Mouse (Mus musculus) hindbrain, embryonic 12.5 days (tissue): ENCODE data around the gene Cep170b. TPM values are rescaled to one million over a fixed set of nuclear protein-coding genes. Genes with fewer than 3 reads are reported as not detected.

Experiments
- ATAC-seq: fragments of 200-750 bp; cut with Nextera tagmentation; 2 replicates; pipeline ENCODE4 v1.8.0; 2017; ENCODE audit warnings: moderate TSS enrichment; ENCODE audit not compliant: low FRiP score
- H3K27ac ChIP-seq: fragments of 300-500 bp; sonication (generic); 2 replicates; pipeline ENCODE4 v1.5.1; 2016; ENCODE audit warnings: mild to moderate bottlenecking
- H3K27me3 ChIP-seq: fragments of 300-500 bp; sonication (generic); 2 replicates; pipeline ENCODE4 v1.6.1; 2016; ENCODE audit warnings: mild to moderate bottlenecking
- H3K36me3 ChIP-seq: fragments of 300-500 bp; sonication (generic); 2 replicates; pipeline ENCODE4 v1.6.1; 2016; ENCODE audit warnings: mild to moderate bottlenecking
- H3K4me1 ChIP-seq: fragments of 300-500 bp; sonication (generic); 2 replicates; pipeline ENCODE4 v1.6.1; 2016
- H3K4me2 ChIP-seq: fragments of 300-500 bp; sonication (generic); replicated peaks from 2 replicates; pipeline ENCODE4 v1.6.1; 2016; ENCODE audit warnings: mild to moderate bottlenecking
- H3K4me3 ChIP-seq: fragments of 300-500 bp; sonication (generic); 2 replicates; pipeline ENCODE4 v1.5.1; 2016; ENCODE audit warnings: mild to moderate bottlenecking
- H3K9ac ChIP-seq: fragments of 300-500 bp; sonication (generic); 2 replicates; pipeline ENCODE4 v1.6.1; 2016; ENCODE audit warnings: mild to moderate bottlenecking, moderate library complexity
- H3K9me3 ChIP-seq: fragments of 300-500 bp; sonication (generic); replicated peaks from 2 replicates; pipeline ENCODE4 v1.6.1; 2016; ENCODE audit warnings: mild to moderate bottlenecking
- WGBS: fragments of 180-500 bp; shearing (Covaris S2); methylation state at CpG from one replicate; pipeline ENCODE4 v1.1.7; 2016; 5-methylcytosine and 5-hydroxymethylcytosine counted together
- polyA plus RNA-seq: library from polyadenylated mRNA; unstranded; fragments of >200 nt; fragmentation: Nextera tagmentation; extraction: Ambion mirVana; gene quantifications from 2 replicates; pipeline ENCODE4 v1.2.1, GENCODE M21; 2016

Cep170b gene
- polyA plus RNA-seq, 1 experiment from 2014 or later, result 28.5 TPM

GRCm38 (mm10) chr12:112713984-112714383 is 6.3 kb upstream of the Cep170b start:
- Histone ChIP-seq H3K4me2 (no peak overlapping the region), H3K4me3 (no peak overlapping the region), H3K27ac (no peak overlapping the region; the same call in 1 of the 2 replicates), H3K9me3 (no peaks in the 10 kb centered on the region), H3K27me3 (peaks cover 7% of the 10 kb centered on the region), H3K36me3 (no peaks in the 10 kb centered on the region), H3K9ac (no peak overlapping the region), H3K4me1 (no peaks in the 10 kb centered on the region)
- ATAC-seq, result no peak
- WGBS, result 79% methylated on average over 3 of the region's 3 CpGs

- Histone ChIP-seq H3K9me3 (no peaks in the 10 kb centered on the region), H3K4me1 (peaks cover 4% of the 10 kb centered on the region; the same call in 1 of the 2 replicates), H3K27ac (no peak overlapping the region), H3K27me3 (peaks cover 30% of the 10 kb centered on the region), H3K9ac (no peak overlapping the region), H3K4me2 (no peak overlapping the region), H3K36me3 (no peaks in the 10 kb centered on the region), H3K4me3 (no peak overlapping the region)
- WGBS, result 27% methylated on average over 7 of the region's 7 CpGs
- no peak for ATAC-seq
Observed at GRCm38 (mm10) chr12:112717140-112717539, 3.1 kb upstream of the Cep170b start.

- Histone ChIP-seq H3K36me3 (no peaks in the 10 kb centered on the region), H3K4me3 (no peak overlapping the region), H3K27me3 (peaks cover 42% of the 10 kb centered on the region), H3K9me3 (no peaks in the 10 kb centered on the region), H3K4me2 (no peak overlapping the region), H3K9ac (no peak overlapping the region), H3K4me1 (peaks cover 17% of the 10 kb centered on the region), H3K27ac (no peak overlapping the region)
- no peak for ATAC-seq
- 68% methylated on average over 5 of the region's 5 CpGs for WGBS
Observed at GRCm38 (mm10) chr12:112718995-112719394, 1.3 kb upstream of the Cep170b start.

- H3K4me1 ChIP-seq, result peaks cover 23% of the 10 kb centered on the region
- H3K27me3 ChIP-seq, result peaks cover 42% of the 10 kb centered on the region
- WGBS, result 36% methylated on average over 12 of the region's 12 CpGs
- peak overlapping the region; percentile 91; the same call in 1 of the 2 replicates for H3K4me3 ChIP-seq
- no peak for ATAC-seq
- peak overlapping the region; percentile 99 for H3K4me2 ChIP-seq
- H3K36me3 ChIP-seq, result 0 out of 2 replicates have a peak, but pooled peaks cover 4% of the 10 kb centered on the region
- H3K9ac ChIP-seq, result no peak overlapping the region; the same call in 1 of the 2 replicates
- no peaks in the 10 kb centered on the region for H3K9me3 ChIP-seq
- H3K27ac ChIP-seq, result no peak overlapping the region; the same call in 1 of the 2 replicates
Observed at GRCm38 (mm10) chr12:112720890-112721423, 702 bp downstream of the Cep170b start.

- Histone ChIP-seq H3K4me1 (peaks cover 23% of the 10 kb centered on the region), H3K36me3 (0 out of 2 replicates have a peak, but pooled peaks cover 4% of the 10 kb centered on the region), H3K27ac (peak overlapping the region; percentile 24; the same call in 1 of the 2 replicates), H3K27me3 (peaks cover 42% of the 10 kb centered on the region), H3K4me2 (peak overlapping the region; percentile 99), H3K4me3 (peak overlapping the region; percentile 91), H3K9me3 (no peaks in the 10 kb centered on the region), H3K9ac (peak overlapping the region; percentile 95)
- 2% methylated on average over 48 of the region's 69 CpGs for WGBS
- ATAC-seq, result peak; percentile 39
Observed at GRCm38 (mm10) chr12:112721424-112722239, 1.4 kb downstream of the Cep170b start.

GRCm38 (mm10) chr12:112722240-112723027 is 2.2 kb downstream of the Cep170b start:
- Histone ChIP-seq H3K4me1 (peaks cover 24% of the 10 kb centered on the region), H3K27ac (peak overlapping the region; percentile 60), H3K27me3 (peaks cover 42% of the 10 kb centered on the region), H3K36me3 (0 out of 2 replicates have a peak, but pooled peaks cover 4% of the 10 kb centered on the region), H3K9me3 (no peaks in the 10 kb centered on the region), H3K4me3 (peak overlapping the region; percentile 91), H3K9ac (peak overlapping the region; percentile 95), H3K4me2 (peak overlapping the region; percentile 99)
- under 1% methylated on average over 35 of the region's 75 CpGs for WGBS
- ATAC-seq, result peak; percentile 66

GRCm38 (mm10) chr12:112723028-112723330 is 2.7 kb downstream of the Cep170b start:
- WGBS, result 5% methylated on average over 5 of the region's 5 CpGs
- Histone ChIP-seq H3K27ac (peak overlapping the region; percentile 60), H3K4me3 (peak overlapping the region; percentile 91), H3K9ac (peak overlapping the region; percentile 95), H3K4me1 (peaks cover 26% of the 10 kb centered on the region), H3K36me3 (0 out of 2 replicates have a peak, but pooled peaks cover 4% of the 10 kb centered on the region), H3K27me3 (peaks cover 42% of the 10 kb centered on the region), H3K9me3 (no peaks in the 10 kb centered on the region), H3K4me2 (peak overlapping the region; percentile 99)
- peak; percentile 21; the same call in 1 of the 2 replicates for ATAC-seq

- H3K9me3 ChIP-seq, result no peaks in the 10 kb centered on the region
- no peak overlapping the region; the same call in 1 of the 2 replicates for H3K27ac ChIP-seq
- H3K36me3 ChIP-seq, result 0 out of 2 replicates have a peak, but pooled peaks cover 4% of the 10 kb centered on the region
- peak overlapping the region; percentile 91 for H3K4me3 ChIP-seq
- peaks cover 42% of the 10 kb centered on the region for H3K27me3 ChIP-seq
- H3K4me2 ChIP-seq, result peak overlapping the region; percentile 99
- peaks cover 26% of the 10 kb centered on the region for H3K4me1 ChIP-seq
- H3K9ac ChIP-seq, result peak overlapping the region; percentile 95
- no peak for ATAC-seq
- WGBS, result 91% methylated on average over 6 of the region's 6 CpGs
Observed at GRCm38 (mm10) chr12:112723445-112723844, 3.2 kb downstream of the Cep170b start.

GRCm38 (mm10) chr12:112724077-112724805 is 4.0 kb downstream of the Cep170b start:
- no peak overlapping the region for H3K9ac ChIP-seq

GRCm38 (mm10) chr12:112727801-112728200 is 7.5 kb downstream of the Cep170b start:
- H3K4me1 ChIP-seq, result peaks cover 21% of the 10 kb centered on the region
- H3K9me3 ChIP-seq, result no peaks in the 10 kb centered on the region
- H3K9ac ChIP-seq, result peak overlapping the region; percentile 13; the same call in 1 of the 2 replicates
- no peak overlapping the region for H3K27ac ChIP-seq
- H3K4me3 ChIP-seq, result no peak overlapping the region
- peaks cover 23% of the 10 kb centered on the region for H3K36me3 ChIP-seq
- no peak for ATAC-seq
- peaks cover 12% of the 10 kb centered on the region for H3K27me3 ChIP-seq
- WGBS, result 74% methylated on average over 8 of the region's 8 CpGs
- no peak overlapping the region for H3K4me2 ChIP-seq

More at GRCm38 (mm10) chr12:112724077-112724805, 4.0 kb downstream of the Cep170b start:
- Histone ChIP-seq H3K9me3 (no peaks in the 10 kb centered on the region), H3K4me1 (peaks cover 26% of the 10 kb centered on the region), H3K4me3 (no peak overlapping the region), H3K36me3 (0 out of 2 replicates have a peak, but pooled peaks cover 4% of the 10 kb centered on the region), H3K27ac (no peak overlapping the region), H3K27me3 (peaks cover 40% of the 10 kb centered on the region), H3K4me2 (no peak overlapping the region)
- 80% methylated on average over 11 of the region's 11 CpGs for WGBS
- no peak for ATAC-seq

- H3K4me1 ChIP-seq, result 0 out of 2 replicates have a peak, but pooled peaks cover 4% of the 10 kb centered on the region
- 90% methylated on average over 14 of the region's 14 CpGs for WGBS
- H3K4me3 ChIP-seq, result no peak overlapping the region
- H3K27me3 ChIP-seq, result no peaks in the 10 kb centered on the region
- H3K9ac ChIP-seq, result no peak overlapping the region
- H3K9me3 ChIP-seq, result no peaks in the 10 kb centered on the region
- ATAC-seq, result no peak
- no peak overlapping the region for H3K4me2 ChIP-seq
- peaks cover 42% of the 10 kb centered on the region for H3K36me3 ChIP-seq
- H3K27ac ChIP-seq, result no peak overlapping the region
Observed at GRCm38 (mm10) chr12:112730808-112731207, 10.6 kb downstream of the Cep170b start.
